Mouse (Mus musculus): ENCODE data around the gene Neu2.

GRCm38 (mm10) chr1:87620211-87620668, 110.6 kb downstream of the Neu2 start, which contains the start of gene Inpp5d:
- 0 out of 2 replicates have a peak, but pooled peaks have one; percentile 4 for TF ChIP-seq CTCF (IDR thresholded peaks at IDR 0.05; ENCODE audit: control insufficient read depth, insufficient read depth, low read length)
- peak; percentile 80 for TF ChIP-seq POLR2A (IDR thresholded peaks at IDR 0.05; ENCODE audit: borderline replicate concordance, control insufficient read depth, low read depth, low read length)
